Mouse (Mus musculus) ES-E14 (cell line): Measurements from ENCODE around the gene Lrch4. TPM values are rescaled to one million over a fixed set of nuclear protein-coding genes. Genes with fewer than 3 reads are reported as not detected.

Experiments
- DNase-seq: peaks from one replicate; pipeline ENCODE4 v3.0.0-alpha.2; 2013; ENCODE audit warnings: low read depth, low spot score
- H3K27ac ChIP-seq: 2 replicates; pipeline ENCODE4 v1.5.1; 2012; ENCODE audit warnings: low read depth, mild to moderate bottlenecking, low read length, moderate library complexity, mixed read lengths; ENCODE audit not compliant: poor library complexity, insufficient read depth, severe bottlenecking
- H3K36me3 ChIP-seq: 2 replicates; pipeline ENCODE4 v1.6.1; 2012; ENCODE audit warnings: mild to moderate bottlenecking, low read length, moderate library complexity, mixed read lengths; ENCODE audit not compliant: control insufficient read depth, poor library complexity, insufficient read depth, severe bottlenecking
- H3K4me1 ChIP-seq, 2 experiments: fragments of 150-350 bp in 1 of 2; sonication (generic) in 1 of 2; 2 replicates each; pipeline ENCODE4 v1.6.1; 2012; ENCODE audit warnings: low read length in 2 of 2, mild to moderate bottlenecking in 1 of 2, mixed read lengths in 1 of 2; ENCODE audit not compliant: control insufficient read depth in 2 of 2, insufficient read depth in 2 of 2, poor library complexity in 1 of 2
- H3K4me3 ChIP-seq, 2 experiments: fragments of 150-350 bp in 1 of 2; sonication (generic) in 1 of 2; 2 replicates each; pipeline ENCODE4 v1.5.1; 2012; ENCODE audit warnings: low read length in 2 of 2, low read depth in 1 of 2, mild to moderate bottlenecking in 1 of 2, mixed read lengths in 1 of 2; ENCODE audit not compliant: insufficient read depth in 1 of 2, poor library complexity in 1 of 2, severe bottlenecking in 1 of 2
- H3K9ac ChIP-seq: 2 replicates; pipeline ENCODE4 v1.6.1; 2012; ENCODE audit warnings: low read depth, mild to moderate bottlenecking, low read length, mixed read lengths; ENCODE audit not compliant: poor library complexity, insufficient read depth, severe bottlenecking
- H3K9me3 ChIP-seq: fragments of 150-350 bp; sonication (generic); 2 replicates; pipeline ENCODE4 v1.6.1; 2012; ENCODE audit warnings: low read depth, mild to moderate bottlenecking, low read length; ENCODE audit not compliant: control insufficient read depth, insufficient read depth
- CHD2 ChIP-seq: IDR thresholded peaks from 2 replicates; pipeline ENCODE4 v1.6.1; 2014; ENCODE audit warnings: mild to moderate bottlenecking, low read depth, low read length, inconsistent platforms
- HCFC1 ChIP-seq: IDR thresholded peaks from 2 replicates; pipeline ENCODE4 v1.6.1; 2012; ENCODE audit warnings: low read length, inconsistent platforms, borderline replicate concordance; ENCODE audit not compliant: insufficient read depth
- MAFK ChIP-seq: IDR thresholded peaks from 2 replicates; pipeline ENCODE4 v1.6.1; 2014; ENCODE audit warnings: mild to moderate bottlenecking, low read depth, low read length, inconsistent platforms; ENCODE audit not compliant: insufficient read depth
- ZC3H11A ChIP-seq: IDR thresholded peaks from 2 replicates; pipeline ENCODE4 v1.6.1; 2012; ENCODE audit warnings: low read depth, mild to moderate bottlenecking, inconsistent platforms, low read length, borderline replicate concordance
- ZNF384 ChIP-seq: IDR thresholded peaks from 2 replicates; pipeline ENCODE4 v1.6.1; 2012; ENCODE audit warnings: low read depth, low read length, inconsistent platforms
- in situ Hi-C, 2 experiments: fragments of 600-800 bp; cut with MboI; formaldehyde crosslinking; loops; one replicate each; pipeline ENCODE4 v1.15.1; 2025; ENCODE audit warnings: low sequenced_read_pairs in 2 of 2, inconsistent platforms in 1 of 2; ENCODE audit not compliant: unreplicated experiment in 2 of 2
- total RNA-seq: library from RNA; depleted of rRNA; stranded (reverse); fragments of 300-350 nt; gene quantifications from 2 replicates; pipeline ENCODE4 v1.2.3, GENCODE M21; 2012

Gene Lrch4
- total RNA-seq, 1 experiment = 12.7 TPM

DNA sequence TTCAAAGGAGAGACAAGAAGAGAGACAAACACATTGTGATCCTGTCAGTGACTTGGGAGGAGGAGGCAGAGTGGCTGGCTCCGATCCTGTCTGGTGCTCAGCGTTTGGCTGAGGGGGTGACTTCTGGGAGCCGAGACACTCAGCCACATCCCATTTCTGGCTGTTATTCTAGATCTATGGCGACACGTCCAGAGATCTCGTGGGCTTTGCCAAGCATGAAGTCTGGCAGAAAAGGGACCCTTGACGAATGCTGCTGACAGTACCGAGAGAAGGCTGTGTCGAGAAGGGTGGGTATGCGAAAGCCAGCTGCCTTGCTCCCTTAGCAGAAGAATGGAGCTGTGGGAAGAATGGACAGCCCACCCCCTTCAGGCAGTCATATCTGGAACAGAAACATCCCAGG is 40.0 kb downstream of the Lrch4 start:
- TF ChIP-seq ZC3H11A (no peak), CHD2 (no peak), MAFK (no peak), ZNF384 (no peak), HCFC1 (no peak)
- Histone ChIP-seq H3K4me3 (no peak overlapping the region), H3K27ac (no peak overlapping the region), H3K36me3 (peaks cover 10% of the 10 kb centered on the region; the same call in 1 of the 2 replicates), H3K4me1 (peaks cover 9 to 14% of the 10 kb centered on the region in 2 experiments; a peak in 3 of 4 replicates), H3K9me3 (no peaks in the 10 kb centered on the region), H3K9ac (0 out of 2 replicates have a peak overlapping the region, but pooled peaks have one; percentile 42)
- DNase-seq = no peak
- in situ Hi-C loops = no loop called here

DNA sequence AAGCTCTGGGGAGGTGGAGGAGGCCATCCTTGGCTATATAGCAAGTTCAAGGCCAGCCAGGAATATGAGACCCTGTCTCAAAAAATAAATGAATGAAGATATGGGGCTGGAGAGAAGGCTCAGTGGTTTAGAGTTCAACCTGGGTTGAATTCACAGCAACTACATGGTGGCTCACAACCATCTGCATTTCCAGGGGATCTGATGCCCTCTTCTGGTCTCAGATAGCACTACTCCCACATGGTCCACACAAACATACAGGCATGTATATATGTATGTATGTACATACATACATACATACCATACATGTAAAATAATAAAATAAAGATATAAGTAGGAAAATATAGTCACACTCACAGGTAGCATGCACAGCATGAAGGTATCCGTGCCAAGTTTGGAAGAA is 41.3 kb downstream of the Lrch4 start:
- in situ Hi-C loops = no loop called here

DNA sequence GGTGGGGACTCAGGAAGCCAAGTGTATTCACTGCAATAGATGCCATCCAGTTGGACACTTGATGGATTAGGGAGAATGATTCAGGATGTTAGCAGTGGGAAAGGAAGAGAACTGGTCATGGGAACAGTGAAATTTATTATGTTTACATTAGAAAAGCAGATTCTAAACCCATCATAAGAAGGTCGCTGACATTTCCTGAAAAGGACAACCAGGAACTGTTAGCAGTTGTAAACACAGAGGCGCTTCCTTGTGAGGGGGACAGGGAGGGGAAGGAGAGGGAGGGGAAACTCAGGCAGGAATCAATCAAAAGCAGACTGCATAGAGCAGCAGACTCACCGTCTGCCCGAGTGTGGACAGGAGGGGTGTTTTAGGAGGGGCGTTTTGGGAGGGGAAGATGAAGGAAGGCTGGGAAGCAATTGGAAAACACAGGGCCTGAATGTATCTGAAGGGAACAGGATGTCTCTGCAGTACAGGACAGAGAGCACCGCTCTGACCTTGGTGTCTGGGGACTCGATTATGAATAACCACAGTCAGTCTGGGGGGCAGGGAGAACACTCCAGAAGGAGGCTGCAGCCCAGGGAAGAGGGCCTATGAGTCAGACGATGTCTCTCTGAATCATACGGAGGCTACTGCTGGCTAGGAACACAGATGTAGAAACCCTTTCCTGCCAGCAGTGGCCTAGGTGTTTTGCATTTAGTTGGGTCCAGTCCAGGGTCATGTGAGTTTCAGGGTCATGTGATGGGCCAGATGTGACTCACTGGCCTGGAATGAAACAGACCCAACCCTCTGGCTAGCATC is 42.7 kb downstream of the Lrch4 start:
- H3K27ac ChIP-seq = peak overlapping the region; percentile 41
- peak overlapping the region in 1 of 2 experiments; percentile 21; a peak in 1 of 4 replicates for H3K4me3 ChIP-seq
- in situ Hi-C loops = no loop called here
- peaks cover 9 to 14% of the 10 kb centered on the region in 2 experiments; a peak in 3 of 4 replicates for H3K4me1 ChIP-seq
- H3K36me3 ChIP-seq = peaks cover 4% of the 10 kb centered on the region; the same call in 1 of the 2 replicates
- H3K9me3 ChIP-seq = no peaks in the 10 kb centered on the region
- DNase-seq = no peak
- peak overlapping the region; percentile 30; the same call in 1 of the 2 replicates for H3K9ac ChIP-seq
- TF ChIP-seq ZC3H11A (no peak), HCFC1 (no peak), CHD2 (no peak), ZNF384 (no peak), MAFK (no peak)

More for the DNA sequence above, 41.3 kb downstream of the Lrch4 start:
- no peak for DNase-seq
- Histone ChIP-seq H3K4me1 (peaks cover 9 to 14% of the 10 kb centered on the region in 2 experiments; a peak in 3 of 4 replicates), H3K9me3 (no peaks in the 10 kb centered on the region), H3K27ac (no peak overlapping the region), H3K4me3 (no peak overlapping the region), H3K36me3 (peaks cover 9% of the 10 kb centered on the region; the same call in 1 of the 2 replicates), H3K9ac (no peak overlapping the region)
- TF ChIP-seq ZC3H11A (no peak), CHD2 (no peak), MAFK (no peak), ZNF384 (no peak), HCFC1 (no peak)

DNA sequence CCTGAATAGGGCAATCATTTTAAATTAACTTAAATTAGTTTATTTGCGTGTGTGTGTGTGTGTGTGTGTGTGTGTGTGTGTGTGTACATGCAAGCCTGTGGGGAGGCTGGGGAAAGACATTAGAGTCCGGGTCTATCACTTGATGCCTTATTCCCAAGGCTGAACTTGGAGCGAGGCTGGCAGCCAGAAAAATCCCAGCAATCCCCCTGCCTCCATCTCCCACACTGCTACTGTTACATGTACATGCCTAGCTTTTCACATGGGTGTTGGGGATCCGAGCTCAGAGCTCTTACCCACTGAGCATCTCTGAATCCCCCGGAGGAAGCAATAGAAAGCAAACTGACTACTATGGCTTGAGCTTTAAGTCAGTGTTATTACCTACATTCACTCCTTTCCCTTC is 43.4 kb downstream of the Lrch4 start:
- TF ChIP-seq MAFK = no peak
- no peak for TF ChIP-seq CHD2
- no peak for TF ChIP-seq HCFC1
- no peak for TF ChIP-seq ZNF384
- TF ChIP-seq ZC3H11A = no peak
- in situ Hi-C loops = no loop called here
- Histone ChIP-seq H3K9ac (no peak overlapping the region; the same call in 1 of the 2 replicates), H3K4me3 (no peak overlapping the region), H3K36me3 (peaks cover 3% of the 10 kb centered on the region; the same call in 1 of the 2 replicates), H3K9me3 (no peaks in the 10 kb centered on the region), H3K4me1 (peaks cover 9 to 14% of the 10 kb centered on the region in 2 experiments; a peak in 3 of 4 replicates), H3K27ac (no peak overlapping the region)
- DNase-seq = no peak
